Mouse (Mus musculus) forebrain, postnatal 0 days (tissue): Measurements from ENCODE around the gene Dlx5. TPM values are rescaled to one million over a fixed set of nuclear protein-coding genes. Genes with fewer than 3 reads are reported as not detected.

Source experiments
- ATAC-seq: fragments of 200-750 bp; cut with Nextera tagmentation; 2 replicates; pipeline ENCODE4 v1.8.0; 2017; ENCODE audit warnings: mild to moderate bottlenecking, moderate library complexity
- DNase-seq: peaks from one replicate; pipeline ENCODE4 v3.0.0-alpha.2; 2015
- H3K27ac ChIP-seq: fragments of 300-500 bp; sonication (generic); 2 replicates; pipeline ENCODE4 v1.5.1; 2014; ENCODE audit warnings: low read depth, mild to moderate bottlenecking, antibody characterized with exemption, low read length, moderate library complexity, mixed read lengths
- H3K27me3 ChIP-seq: fragments of 300-500 bp; sonication (generic); 2 replicates; pipeline ENCODE4 v1.6.1; 2014; ENCODE audit warnings: mild to moderate bottlenecking, low read length, mixed read lengths; ENCODE audit not compliant: insufficient read depth
- H3K36me3 ChIP-seq: fragments of 300-500 bp; sonication (generic); 2 replicates; pipeline ENCODE4 v1.6.1; 2014; ENCODE audit warnings: mild to moderate bottlenecking, moderate library complexity; ENCODE audit not compliant: insufficient read depth
- H3K4me1 ChIP-seq: fragments of 300-500 bp; sonication (generic); 2 replicates; pipeline ENCODE4 v1.6.1; 2014; ENCODE audit warnings: antibody characterized with exemption; ENCODE audit not compliant: insufficient read depth
- H3K4me2 ChIP-seq: fragments of 300-500 bp; sonication (generic); 2 replicates; pipeline ENCODE4 v1.6.1; 2014; ENCODE audit warnings: low read depth, mild to moderate bottlenecking, moderate library complexity
- H3K4me3 ChIP-seq: fragments of 300-500 bp; sonication (generic); 2 replicates; pipeline ENCODE4 v1.5.1; 2014; ENCODE audit warnings: low read depth, low read length, mixed read lengths
- H3K9ac ChIP-seq: fragments of 300-500 bp; sonication (generic); 2 replicates; pipeline ENCODE4 v1.6.1; 2014; ENCODE audit warnings: mild to moderate bottlenecking
- H3K9me3 ChIP-seq: fragments of 300-500 bp; sonication (generic); 2 replicates; pipeline ENCODE4 v1.6.1; 2016; ENCODE audit warnings: low read length
- CTCF ChIP-seq: sonication (generic); IDR thresholded peaks from 2 replicates; pipeline ENCODE4 v1.5.1; 2016; ENCODE audit warnings: antibody characterized with exemption, control low read depth, low read depth
- WGBS: fragments of 180-500 bp; shearing (Covaris S2); extraction: QIAGEN DNeasy Blood & Tissue Kit; methylation state at CpG from one replicate; pipeline ENCODE4 v1.1.7; 2014; 5-methylcytosine and 5-hydroxymethylcytosine counted together
- polyA plus RNA-seq: library from polyadenylated mRNA; unstranded; fragments of >200 nt; fragmentation: Nextera tagmentation; extraction: Ambion mirVana; gene quantifications from 2 replicates; pipeline ENCODE4 v1.2.1, GENCODE M21; 2015
- total RNA-seq: library from RNA; depleted of rRNA; stranded (reverse); fragments of >200 nt; gene quantifications from 2 replicates; pipeline ENCODE4 v1.2.3, GENCODE M21; 2014

The Dlx5 gene
- total and polyA plus RNA-seq, 2 experiments from 2014 or later, result 12.9 to 51.3 TPM

GRCm38 (mm10) chr6:6914304-6914703, 32.4 kb upstream of the Dlx5 start:
- WGBS, result 94% methylated on average over 1 of the region's 1 CpGs
- H3K36me3 ChIP-seq, result no peaks in the 10 kb centered on the region
- no peak for TF ChIP-seq CTCF
- ATAC-seq (no peak), DNase-seq (no peak)
- H3K9ac ChIP-seq, result no peak overlapping the region
- H3K9me3 ChIP-seq, result no peaks in the 10 kb centered on the region
- H3K27ac ChIP-seq, result no peak overlapping the region
- no peaks in the 10 kb centered on the region for H3K27me3 ChIP-seq
- no peaks in the 10 kb centered on the region for H3K4me1 ChIP-seq
- no peak overlapping the region for H3K4me2 ChIP-seq
- no peak overlapping the region for H3K4me3 ChIP-seq

GRCm38 (mm10) chr6:6909586-6909985, 27.7 kb upstream of the Dlx5 start:
- WGBS, result 37% methylated on average over 8 of the region's 8 CpGs
- no peak for DNase-seq

GRCm38 (mm10) chr6:6890047-6890446, 8.2 kb upstream of the Dlx5 start:
- H3K4me2 ChIP-seq, result no peak overlapping the region
- DNase-seq (no peak), ATAC-seq (no peak)
- H3K27ac ChIP-seq, result no peak overlapping the region
- no peaks in the 10 kb centered on the region for H3K9me3 ChIP-seq
- no peak overlapping the region for H3K9ac ChIP-seq
- no peaks in the 10 kb centered on the region for H3K4me1 ChIP-seq
- peak; percentile 37 for TF ChIP-seq CTCF
- H3K4me3 ChIP-seq, result no peak overlapping the region
- no peaks in the 10 kb centered on the region for H3K36me3 ChIP-seq
- WGBS, result 71% methylated on average over 6 of the region's 6 CpGs
- no peaks in the 10 kb centered on the region for H3K27me3 ChIP-seq

More at GRCm38 (mm10) chr6:6909586-6909985, 27.7 kb upstream of the Dlx5 start:
- no peak overlapping the region for H3K9ac ChIP-seq
- no peak for ATAC-seq
- no peaks in the 10 kb centered on the region for H3K9me3 ChIP-seq
- no peak for TF ChIP-seq CTCF
- no peak overlapping the region for H3K27ac ChIP-seq
- no peaks in the 10 kb centered on the region for H3K4me1 ChIP-seq
- no peaks in the 10 kb centered on the region for H3K27me3 ChIP-seq
- H3K4me3 ChIP-seq, result no peak overlapping the region
- H3K36me3 ChIP-seq, result no peaks in the 10 kb centered on the region
- no peak overlapping the region for H3K4me2 ChIP-seq

- no peaks in the 10 kb centered on the region for H3K4me1 ChIP-seq
- H3K36me3 ChIP-seq, result no peaks in the 10 kb centered on the region
- no peak for ATAC-seq
- no peak overlapping the region for H3K9ac ChIP-seq
- H3K27ac ChIP-seq, result no peak overlapping the region
- TF ChIP-seq CTCF, result no peak
- DNase-seq, result no peak
- H3K9me3 ChIP-seq, result no peaks in the 10 kb centered on the region
- H3K27me3 ChIP-seq, result peaks cover 13% of the 10 kb centered on the region
- H3K4me2 ChIP-seq, result no peak overlapping the region
- no peak overlapping the region for H3K4me3 ChIP-seq
- WGBS, result 90% methylated on average over 3 of the region's 3 CpGs
These were observed 4.3 kb upstream of the Dlx5 start for GRCm38 (mm10) chr6:6886225-6886624.

DNA sequence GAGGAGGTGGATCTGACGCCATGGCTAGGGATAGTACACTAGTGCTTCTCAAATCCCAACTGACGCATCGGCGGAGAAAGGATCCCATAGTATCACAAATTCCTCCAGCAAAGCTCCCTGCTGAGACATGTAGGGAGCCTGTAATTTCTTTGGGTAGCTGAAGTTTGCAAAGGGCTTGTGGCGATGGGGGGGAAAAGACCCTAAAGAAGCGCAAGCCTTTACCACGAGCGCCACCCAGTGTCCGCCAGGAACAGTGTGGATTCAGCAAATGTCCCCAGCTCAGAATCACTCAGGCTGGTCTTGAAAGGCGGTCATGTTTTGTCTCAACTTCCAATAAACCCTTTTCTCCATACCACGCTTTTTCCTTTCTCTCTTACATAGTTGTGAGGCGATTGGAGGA, 3.0 kb upstream of the Dlx5 start:
- TF ChIP-seq CTCF, result peak; percentile 94
- no peak overlapping the region for H3K4me3 ChIP-seq
- H3K27me3 ChIP-seq, result peaks cover 15% of the 10 kb centered on the region
- 3% methylated on average over 12 of the region's 12 CpGs for WGBS
- H3K9me3 ChIP-seq, result no peaks in the 10 kb centered on the region
- H3K36me3 ChIP-seq, result no peaks in the 10 kb centered on the region
- H3K4me1 ChIP-seq, result no peaks in the 10 kb centered on the region
- no peak overlapping the region for H3K4me2 ChIP-seq
- DNase-seq (peak; percentile 89), ATAC-seq (peak; percentile 47)
- H3K27ac ChIP-seq, result no peak overlapping the region
- no peak overlapping the region for H3K9ac ChIP-seq

DNA sequence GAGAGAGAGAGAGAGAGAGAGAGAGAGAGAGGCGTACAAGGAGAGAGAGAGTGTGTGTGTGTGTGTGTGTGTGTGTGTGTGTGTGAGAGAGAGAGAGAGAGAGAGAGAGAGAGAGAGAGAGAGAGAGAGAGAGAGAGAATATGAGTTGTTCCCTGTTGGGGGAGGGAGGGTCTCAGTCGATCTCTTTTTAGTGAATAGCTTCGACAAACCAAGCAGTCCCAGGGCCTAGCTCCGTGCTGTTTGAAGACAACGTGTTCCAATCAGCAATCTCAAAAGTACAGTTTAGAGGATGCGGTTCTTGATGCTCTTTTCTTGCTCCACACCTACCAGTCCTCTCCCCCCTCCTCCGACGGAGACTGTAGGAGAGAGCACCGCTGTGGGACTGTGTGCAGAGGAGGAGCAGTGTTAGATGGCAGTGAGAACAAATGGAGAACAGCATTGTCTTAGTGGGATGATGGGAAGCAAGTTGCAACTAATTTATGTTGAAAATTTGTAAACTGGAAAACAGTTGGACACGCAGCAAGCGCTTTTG, 447 bp upstream of the Dlx5 start:
- ATAC-seq, result peak; percentile 19
- H3K4me1 ChIP-seq, result no peaks in the 10 kb centered on the region
- H3K4me2 ChIP-seq, result peak overlapping the region; percentile 61
- peaks cover 24% of the 10 kb centered on the region for H3K27me3 ChIP-seq
- no peak overlapping the region for H3K9ac ChIP-seq
- peak overlapping the region; percentile 57 for H3K4me3 ChIP-seq
- no peaks in the 10 kb centered on the region for H3K9me3 ChIP-seq
- WGBS, result 9% methylated on average over 10 of the region's 11 CpGs
- peak; percentile 52 for DNase-seq
- no peak for TF ChIP-seq CTCF
- H3K27ac ChIP-seq, result no peak overlapping the region
- H3K36me3 ChIP-seq, result no peaks in the 10 kb centered on the region

DNA sequence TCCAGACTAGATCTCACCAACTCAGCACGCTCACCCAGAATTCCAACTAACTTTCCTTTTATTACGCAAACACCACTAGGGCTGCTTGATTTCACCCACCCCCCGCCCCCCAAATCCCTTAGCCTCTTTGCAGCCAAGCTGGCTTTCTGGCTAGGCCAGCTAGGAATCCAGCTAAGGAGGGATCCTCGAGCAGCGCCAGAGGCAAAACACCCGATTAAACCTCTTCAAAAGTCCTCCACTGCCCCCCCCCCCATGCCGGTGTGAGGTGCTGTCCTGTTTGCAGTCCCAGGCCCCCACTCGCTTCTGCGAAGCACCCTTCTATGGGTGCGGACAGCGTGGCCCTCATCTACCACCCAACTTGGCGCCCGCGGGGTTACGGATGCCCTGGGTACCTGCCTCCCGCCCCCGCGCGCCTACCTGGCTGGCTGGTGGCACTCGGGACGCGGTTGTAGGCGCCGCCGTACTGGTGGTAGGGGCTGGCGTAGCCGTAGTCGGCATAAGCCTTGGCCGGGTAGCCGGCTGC, 709 bp downstream of the Dlx5 start:
- H3K36me3 ChIP-seq, result no peaks in the 10 kb centered on the region
- no peak for TF ChIP-seq CTCF
- ATAC-seq (peak; percentile 40), DNase-seq (peak; percentile 21)
- WGBS, result 2% methylated on average over 30 of the region's 30 CpGs
- H3K9ac ChIP-seq, result peak overlapping the region; percentile 63
- no peaks in the 10 kb centered on the region for H3K9me3 ChIP-seq
- H3K27ac ChIP-seq, result peak overlapping the region; percentile 89
- peaks cover 24% of the 10 kb centered on the region for H3K27me3 ChIP-seq
- H3K4me3 ChIP-seq, result peak overlapping the region; percentile 57
- H3K4me1 ChIP-seq, result no peaks in the 10 kb centered on the region
- H3K4me2 ChIP-seq, result peak overlapping the region; percentile 61
